Comparison of ENCODE assay signal across 8 mouse cellular contexts in the genomic region with DNA sequence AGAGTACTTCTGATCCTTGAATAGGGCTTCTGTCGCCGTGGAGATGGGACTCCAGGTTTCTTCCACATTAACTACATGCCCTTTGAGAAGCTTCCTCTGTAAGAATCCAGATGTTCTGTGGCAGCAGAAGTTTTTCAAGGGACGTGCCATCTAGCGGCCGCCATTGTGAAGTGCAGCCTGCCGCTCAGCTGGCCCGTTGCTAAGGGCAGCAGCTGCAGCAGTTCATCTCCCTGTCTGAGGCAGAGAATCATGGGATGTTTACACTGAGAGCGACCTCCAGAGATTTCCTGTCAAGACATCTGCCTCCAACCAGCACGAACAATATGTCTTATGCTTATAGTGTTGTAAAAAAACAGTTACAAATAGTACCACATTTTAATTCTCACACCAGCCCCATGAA.
DNase-seq lines count a peak whose midpoint lies in the region; ATAC-seq lines count a peak whose summit lies in the region.

No protein-coding gene starts in this region.

- peak; percentile 69 to 91 for DNase-seq in adrenal gland, adult (ENCODE audit: inconsistent age in 2 of 2, low spot score in 1 of 2)
- DNase-seq in gastrocnemius, adult 8-10 months (ENCODE audit: low spot score in 2 of 2), result peak; percentile 11 to 27
- DNase-seq in induced T-regulatory cell, adult 2 months (ENCODE audit: low read depth), result peak; percentile 27
- peak; percentile 23 to 75 for DNase-seq in left cerebral cortex, adult 9 months (ENCODE audit: low spot score in 2 of 2)
- peak; percentile 65 for DNase-seq in right cerebral cortex, postnatal 4 days

- ATAC-seq in common myeloid progenitor, adult 5-6 weeks (replicated peaks; ENCODE audit: low read depth, poor library complexity, severe bottlenecking), result peak; percentile 94
- ATAC-seq in megakaryocyte-erythroid progenitor cell, adult 5-6 weeks (replicated peaks; ENCODE audit: low FRiP score, low TSS enrichment, poor library complexity, severe bottlenecking), result peak; percentile 96
- no peak for ATAC-seq in activated CD4-positive, CD25-positive, alpha-beta regulatory T cell, adult 4 months

Comparison
In these comparisons a context has a peak if more than half of its experiments do, and no peak if none do; other contexts are left out.
1. DNase-seq: peak in every context shown above with its lines; median percentile 80 in adrenal gland, adult; 65 in right cerebral cortex, postnatal 4 days; 49 in left cerebral cortex, adult 9 months; 27 in induced T-regulatory cell, adult 2 months; 19 in gastrocnemius, adult 8-10 months.